26 mouse cellular contexts compared by ENCODE assay signal in the genomic region with DNA sequence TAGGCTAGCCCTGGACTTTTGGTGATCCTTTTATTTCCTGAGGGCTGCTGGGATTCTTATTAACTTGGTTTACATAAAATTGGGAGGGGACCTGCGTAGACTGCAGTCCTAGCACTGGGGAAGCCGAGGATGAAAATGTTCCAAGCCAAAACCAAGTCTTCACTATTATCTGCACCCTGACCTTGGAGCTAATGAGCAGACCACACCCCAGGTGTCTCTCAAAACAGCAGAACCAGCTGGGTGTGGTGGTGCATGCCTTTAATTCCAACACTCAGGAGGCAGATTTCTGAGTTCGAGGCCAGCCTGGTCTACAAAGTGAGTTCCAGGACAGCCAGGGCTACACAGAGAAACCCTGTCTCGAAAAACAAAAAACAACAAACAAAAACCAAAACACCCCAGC.
"Had no signal": no experiment of that assay in that cellular context is flagged by ENCODE, and none has a peak within 500 bp of the region (broad histone marks: within the 10 kb centered on the region; RNA-seq: fewer than 3 reads in every experiment).

No protein-coding gene starts in this region.

- ATAC-seq: forebrain, embryonic 13.5 days; forebrain, embryonic 14.5 days; forebrain, embryonic 15.5 days; forebrain, embryonic 16.5 days; forebrain, postnatal 0 days had no signal

- H3K4me2 ChIP-seq: embryonic facial prominence, embryonic 12.5 days; embryonic facial prominence, embryonic 13.5 days; embryonic facial prominence, embryonic 15.5 days; forebrain, embryonic 12.5 days; forebrain, embryonic 13.5 days; forebrain, embryonic 15.5 days had no signal

- H3K27ac ChIP-seq: embryonic facial prominence, embryonic 10.5 days; embryonic facial prominence, embryonic 12.5 days; embryonic facial prominence, embryonic 13.5 days; embryonic facial prominence, embryonic 15.5 days; forebrain, embryonic 10.5 days; forebrain, embryonic 12.5 days; forebrain, embryonic 13.5 days; forebrain, embryonic 15.5 days; gastrocnemius, adult 2 months; heart, adult 2 months; heart, embryonic 10.5 days had no signal

- H3K9ac ChIP-seq: embryonic facial prominence, embryonic 12.5 days; embryonic facial prominence, embryonic 13.5 days; embryonic facial prominence, embryonic 15.5 days; forebrain, embryonic 12.5 days; forebrain, embryonic 13.5 days; forebrain, embryonic 15.5 days; forebrain, postnatal 0 days had no signal

- H3K4me1 ChIP-seq: embryonic facial prominence, embryonic 12.5 days; embryonic facial prominence, embryonic 13.5 days; embryonic facial prominence, embryonic 15.5 days; forebrain, embryonic 15.5 days had no signal

- DNase-seq: cerebellum, postnatal 10 days; cerebellum, postnatal 14 days; cerebellum, postnatal 25 days; cerebellum, postnatal 36 days; embryo, embryonic 11 days; forebrain, postnatal 0 days; gastrocnemius, adult 2 months; gastrocnemius, postnatal 10 days; gastrocnemius, postnatal 14 days; gastrocnemius, postnatal 25 days; gastrocnemius, postnatal 36 days; heart, adult 11 months; heart, adult 18-20 months; heart, adult 2 months had no signal

- H3K36me3 ChIP-seq: embryonic facial prominence, embryonic 10.5 days; embryonic facial prominence, embryonic 12.5 days; embryonic facial prominence, embryonic 13.5 days; embryonic facial prominence, embryonic 15.5 days; forebrain, embryonic 10.5 days; forebrain, embryonic 12.5 days; forebrain, embryonic 15.5 days; heart, embryonic 10.5 days had no signal

- H3K9me3 ChIP-seq: embryonic facial prominence, embryonic 10.5 days; embryonic facial prominence, embryonic 12.5 days; embryonic facial prominence, embryonic 13.5 days; embryonic facial prominence, embryonic 15.5 days; forebrain, embryonic 10.5 days; forebrain, embryonic 12.5 days; forebrain, embryonic 13.5 days; forebrain, embryonic 15.5 days; heart, embryonic 10.5 days had no signal

- H3K4me3 ChIP-seq: embryonic facial prominence, embryonic 10.5 days; embryonic facial prominence, embryonic 12.5 days; embryonic facial prominence, embryonic 13.5 days; embryonic facial prominence, embryonic 15.5 days; erythroblast, embryonic 14.5 days; forebrain, embryonic 10.5 days; forebrain, embryonic 12.5 days; forebrain, embryonic 13.5 days; forebrain, embryonic 15.5 days; gastrocnemius, adult 2 months; heart, adult 2 months; heart, embryonic 10.5 days had no signal

- H3K27me3 ChIP-seq: embryonic facial prominence, embryonic 12.5 days; embryonic facial prominence, embryonic 13.5 days; embryonic facial prominence, embryonic 15.5 days; forebrain, embryonic 12.5 days; forebrain, embryonic 13.5 days; forebrain, embryonic 15.5 days had no signal
